Mouse (Mus musculus): ENCODE results near the gene Lrrc66. TPM values are rescaled to one million over a fixed set of nuclear protein-coding genes. Genes with fewer than 3 reads are reported as not detected.

Lrrc66 gene
- total RNA-seq, 2 experiments from 2014 or later, result not detected

- intact Hi-C loops (cut with DNase I), result no loop called here
- DNase-seq, result no peak
Measured at GRCm38 (mm10) chr5:73566892-73567291, 65.4 kb downstream of the Lrrc66 start.

- intact Hi-C loops (cut with DNase I), result no loop called here
- no peak for DNase-seq
Measured at GRCm38 (mm10) chr5:73566119-73566518, 66.2 kb downstream of the Lrrc66 start.

GRCm38 (mm10) chr5:73564038-73564437 lies 68.3 kb downstream of the Lrrc66 start:
- peak in 1 of 2 experiments; percentile 52 for DNase-seq
- intact Hi-C loops (cut with DNase I), result no loop called here

GRCm38 (mm10) chr5:73558756-73559155 lies 73.6 kb downstream of the Lrrc66 start:
- no peak for DNase-seq
- intact Hi-C loops (cut with DNase I), result no loop called here

- DNase-seq, result no peak
- intact Hi-C loops (cut with DNase I), result no loop called here
Measured at GRCm38 (mm10) chr5:73556733-73557425, 75.4 kb downstream of the Lrrc66 start.

Other genes with a start within 250 kb of the Lrrc66 start
- gene Cwh43, start 226.5 kb downstream of the Lrrc66 start, total RNA-seq (2021), result not detected
- 10 to 100 TPM; 14.7 to 18.2 TPM for gene Dcun1d4, start 151.5 kb downstream of the Lrrc66 start, total RNA-seq (2021)
- gene Sgcb, start 15.3 kb upstream of the Lrrc66 start, total RNA-seq (2021), result 100 to 1,000 TPM in 1 of 2 experiments, 10 to 100 TPM in 1; 97.5 to 103 TPM
- gene Spata18, start 18.9 kb upstream of the Lrrc66 start, total RNA-seq (2021), result under 1 TPM; 0.27 to 0.28 TPM

Measured in heart, postnatal 36 days (tissue).